Mouse (Mus musculus): ENCODE data around the gene Maoa.

Maoa gene

GRCm38 (mm10) chrX:16619034-16619929 lies at the start of gene Maoa:
Gene Maoa (plus strand): TSS chrX:16619698.
- DNase-seq = peak; percentile 49

- peak; percentile 87 for DNase-seq
Measured at GRCm38 (mm10) chrX:16618225-16619033, 1.1 kb upstream of the Maoa start.

GRCm38 (mm10) chrX:16656511-16656910 lies 37.0 kb downstream of the Maoa start:
- no peak for DNase-seq

GRCm38 (mm10) chrX:16706094-16706493 lies 86.6 kb downstream of the Maoa start:
- DNase-seq = no peak

GRCm38 (mm10) chrX:16714033-16714432 lies 94.5 kb downstream of the Maoa start:
- DNase-seq = no peak

Data from thymus, postnatal 14 days (tissue).